Mouse (Mus musculus) liver (tissue): ENCODE measurements around the gene Krt7.

ENCODE experiments used
- DNase-seq: peaks from one replicate; pipeline ENCODE4 v3.0.0-alpha.2; 2020; ENCODE audit warnings: mixed read lengths

Krt7 gene

GRCm38 (mm10) chr15:101378646-101379045, 32.2 kb upstream of the Krt7 start:
- DNase-seq: no peak

GRCm38 (mm10) chr15:101381758-101382157, 29.1 kb upstream of the Krt7 start:
- DNase-seq: no peak

DNA sequence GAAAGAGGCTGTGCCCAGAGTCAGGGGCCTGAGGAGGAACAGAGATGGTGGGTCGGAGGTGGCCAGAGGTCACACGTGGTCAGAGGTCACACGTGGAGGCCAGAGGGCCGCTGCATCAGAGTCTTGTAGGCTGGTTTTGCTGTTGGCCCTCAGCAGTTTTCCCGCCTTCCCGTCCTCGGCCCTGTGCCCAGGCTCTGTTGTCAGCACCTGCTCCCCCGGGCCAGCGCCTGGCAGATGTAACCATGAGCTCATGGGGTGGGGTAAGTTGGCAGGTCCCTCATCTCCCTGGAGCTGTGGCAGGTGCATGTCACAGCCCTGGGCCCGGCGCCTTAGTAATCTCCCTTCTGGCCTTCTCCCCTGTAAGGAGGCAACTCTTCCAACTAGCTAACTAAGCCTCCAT, 28.0 kb upstream of the Krt7 start:
- no peak for DNase-seq

DNA sequence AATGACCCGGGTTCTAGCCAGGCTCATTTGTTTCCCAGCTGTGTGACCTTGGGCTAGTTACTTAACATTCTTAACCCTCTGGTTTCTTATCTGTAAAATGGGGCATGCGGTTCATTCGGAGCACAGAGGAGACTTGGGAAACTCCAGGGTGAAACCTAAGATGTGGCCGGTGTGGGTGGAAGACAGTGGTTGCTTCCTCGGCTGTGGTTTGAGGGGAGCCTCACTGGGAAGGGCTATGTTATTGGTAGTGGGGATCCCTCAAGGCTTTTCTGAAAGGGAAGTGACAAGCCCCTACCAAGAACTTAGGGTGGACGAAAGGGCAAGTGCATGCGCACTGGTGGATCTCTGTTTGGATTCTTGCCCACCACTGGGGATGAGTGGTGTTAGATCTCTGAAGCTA, 26.2 kb upstream of the Krt7 start:
- DNase-seq: no peak

DNA sequence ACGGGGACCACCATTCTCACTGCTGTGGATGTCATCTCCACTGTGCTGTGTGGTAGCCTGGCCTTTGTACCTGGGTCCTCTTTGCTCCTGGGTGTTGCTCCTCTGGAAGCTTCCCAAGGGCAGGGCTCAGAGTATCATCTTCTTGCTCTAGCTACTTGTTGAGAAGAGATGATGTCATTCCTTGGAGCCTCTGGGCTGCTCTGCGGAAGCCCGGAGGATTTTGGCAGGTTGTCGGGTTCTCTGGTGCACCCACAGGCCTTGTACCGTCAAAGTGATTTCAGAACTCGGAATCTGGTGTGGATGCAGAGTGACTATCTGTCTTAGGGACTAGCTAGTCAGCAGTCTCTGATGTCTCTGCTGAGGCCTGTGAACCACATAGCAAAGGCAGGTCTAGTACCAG, 25.8 kb upstream of the Krt7 start:
- no peak for DNase-seq

GRCm38 (mm10) chr15:101387176-101387575, 23.7 kb upstream of the Krt7 start:
- no peak for DNase-seq

DNA sequence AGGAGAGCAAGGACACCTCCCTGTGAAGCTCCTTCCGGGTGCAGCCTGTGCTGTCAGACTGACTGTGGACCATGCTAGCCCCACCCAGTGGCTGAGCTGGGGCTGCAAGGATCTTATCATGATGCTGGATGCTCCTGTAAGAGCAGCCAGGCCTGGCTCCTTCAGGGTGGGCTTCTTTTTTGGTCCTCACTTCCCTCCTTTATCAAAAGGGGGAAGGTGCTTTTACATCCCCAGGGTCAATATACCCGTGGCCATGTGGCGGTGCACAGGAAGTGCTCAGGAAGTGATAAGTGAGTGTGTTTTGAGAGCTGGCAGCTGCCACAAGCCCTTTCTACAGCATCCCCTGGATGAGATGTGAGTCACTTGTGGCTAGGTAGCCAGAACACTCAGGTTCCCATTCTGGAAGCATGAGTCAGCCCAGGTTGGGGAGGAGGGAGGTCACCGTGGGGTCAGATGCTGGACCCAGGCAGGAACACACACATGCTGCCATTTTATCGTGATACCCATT, 22.8 kb upstream of the Krt7 start:
- DNase-seq: peak; percentile 35

GRCm38 (mm10) chr15:101390203-101390602, 20.6 kb upstream of the Krt7 start:
- no peak for DNase-seq

DNA sequence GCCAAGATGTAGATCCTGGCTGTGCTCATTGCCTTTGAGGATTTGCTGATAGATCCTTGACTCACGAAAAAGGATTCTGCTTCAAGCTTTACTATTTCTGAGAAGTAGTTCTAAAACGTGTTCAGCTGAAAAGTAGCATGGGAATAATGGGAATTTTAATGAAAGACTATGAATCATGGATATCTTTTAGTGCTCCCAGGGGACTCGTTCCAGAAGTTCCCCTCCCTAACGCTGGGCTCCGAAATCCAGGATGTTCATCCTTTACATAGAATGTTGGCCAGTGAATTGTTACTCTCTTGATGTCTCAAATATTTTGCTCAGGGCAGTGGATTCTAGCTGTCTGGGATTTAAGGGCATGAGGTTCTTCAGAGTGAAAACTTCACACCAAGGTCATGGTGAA, 18.6 kb upstream of the Krt7 start:
- no peak for DNase-seq

DNA sequence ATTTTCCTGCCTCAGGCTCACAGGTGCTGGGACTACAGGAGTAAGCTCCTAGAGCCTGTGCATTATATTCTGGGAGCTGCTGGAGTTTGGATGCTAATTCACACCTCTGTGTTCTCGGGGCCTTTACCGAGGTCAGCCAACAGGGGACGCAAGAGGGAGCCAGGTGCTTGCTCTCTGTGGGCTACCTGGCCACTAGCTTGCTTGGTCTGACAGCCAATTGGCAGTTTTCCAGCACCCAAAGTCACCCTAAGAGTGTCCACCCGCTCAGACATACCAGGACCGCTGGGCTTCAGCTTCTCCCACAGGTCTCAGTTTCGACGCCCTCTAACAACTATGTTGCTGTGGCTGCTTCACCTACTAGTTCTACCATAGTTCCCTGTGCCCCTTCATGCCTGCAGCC, 15.9 kb upstream of the Krt7 start:
- no peak for DNase-seq

- no peak for DNase-seq
These were observed 14.4 kb upstream of the Krt7 start for GRCm38 (mm10) chr15:101396466-101396865.

GRCm38 (mm10) chr15:101396921-101397320, 13.9 kb upstream of the Krt7 start:
- DNase-seq: no peak

GRCm38 (mm10) chr15:101397683-101398082, 13.2 kb upstream of the Krt7 start:
- DNase-seq: no peak

DNA sequence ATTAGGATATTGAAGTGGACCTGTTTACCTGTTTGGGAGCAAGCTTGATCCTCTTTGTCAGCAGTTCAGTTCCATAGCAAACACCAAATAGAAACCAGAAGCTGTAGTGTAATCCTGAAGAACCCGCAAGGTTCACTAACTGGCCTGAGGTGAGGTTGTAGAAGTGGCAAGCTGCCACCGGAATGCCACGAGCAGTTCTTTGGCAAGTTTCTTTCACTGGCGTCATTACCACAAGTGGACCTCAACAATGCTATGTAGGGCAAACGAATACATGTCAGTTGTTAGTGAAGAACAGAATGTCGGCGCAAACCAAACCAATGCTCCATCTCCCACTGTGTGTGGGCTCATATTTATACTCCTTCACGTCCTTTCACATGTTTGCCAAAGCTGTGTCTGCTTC, 12.6 kb upstream of the Krt7 start:
- DNase-seq: no peak

GRCm38 (mm10) chr15:101412188-101412587, 1.3 kb downstream of the Krt7 start:
- DNase-seq: no peak

DNA sequence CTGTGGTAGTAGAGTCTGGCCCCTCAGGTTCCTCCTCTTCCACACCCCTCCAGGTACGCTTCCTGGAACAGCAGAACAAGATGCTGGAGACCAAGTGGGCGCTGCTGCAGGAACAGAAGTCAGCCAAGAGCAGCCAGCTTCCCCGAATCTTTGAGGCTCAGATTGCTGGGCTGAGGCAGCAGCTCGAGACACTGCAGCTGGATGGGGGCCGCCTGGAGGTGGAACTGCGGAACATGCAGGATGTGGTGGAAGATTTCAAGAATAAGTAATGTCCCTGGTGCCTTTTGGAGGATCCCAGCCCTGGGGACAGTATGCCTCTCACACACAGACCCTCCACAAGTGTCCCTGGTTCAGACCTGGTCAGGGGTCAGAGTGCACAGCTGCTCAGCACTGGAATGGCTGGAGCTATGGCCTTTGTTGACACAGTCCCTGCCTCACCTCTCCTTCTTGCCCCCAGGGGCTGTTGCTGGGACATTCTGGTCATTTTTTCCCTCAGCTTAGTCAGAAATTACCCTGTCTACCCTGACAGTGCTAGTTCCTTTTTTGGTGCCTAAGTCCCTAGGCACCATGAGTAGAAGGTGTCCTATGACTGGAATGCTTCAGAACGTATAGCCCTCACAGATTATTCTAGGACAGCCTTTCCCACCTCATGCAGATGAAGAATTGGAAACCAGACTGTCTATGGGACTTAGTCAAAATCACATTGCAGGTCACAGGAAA, 3.2 kb downstream of the Krt7 start:
- no peak for DNase-seq

DNA sequence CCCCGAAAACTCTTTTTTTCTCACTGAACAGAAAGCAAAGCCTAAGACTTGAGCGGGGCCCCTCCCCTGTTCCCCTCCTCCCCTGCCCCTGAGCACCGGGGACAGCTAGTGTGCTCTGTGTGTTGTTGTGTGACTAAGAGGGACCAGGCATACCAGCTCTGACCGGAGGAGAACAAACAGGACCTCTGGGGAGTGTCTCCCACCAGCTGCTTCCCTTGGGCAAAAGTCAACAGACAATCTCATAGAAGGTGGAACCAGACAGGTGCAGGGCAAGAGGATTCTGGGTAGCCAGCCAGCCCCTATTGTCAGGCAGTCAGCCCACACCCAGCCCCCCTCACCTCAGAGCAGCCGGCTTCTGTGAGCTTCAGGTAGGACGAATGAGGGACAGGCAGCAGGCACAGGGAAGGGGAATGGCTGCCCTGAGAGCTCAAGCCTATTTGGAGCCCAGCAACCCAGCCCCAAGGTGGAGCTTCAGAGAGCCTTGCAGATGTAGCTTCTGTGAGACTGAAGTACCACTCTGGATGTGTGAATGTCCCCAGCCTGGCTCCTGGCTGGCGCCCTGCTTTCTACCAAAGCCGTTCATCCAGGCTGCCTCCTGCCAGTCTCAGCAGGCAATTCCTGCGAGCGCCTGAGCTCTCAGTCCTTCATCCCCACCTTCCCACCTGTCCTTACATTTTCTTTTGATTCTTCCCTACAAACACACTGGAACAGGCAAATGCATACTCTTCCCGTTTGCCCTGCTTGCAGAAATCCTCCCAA, 4.1 kb downstream of the Krt7 start:
- DNase-seq: no peak

GRCm38 (mm10) chr15:101418950-101419349, 8.1 kb downstream of the Krt7 start:
- DNase-seq: no peak

- DNase-seq: no peak
These were observed 10.1 kb downstream of the Krt7 start for GRCm38 (mm10) chr15:101420903-101421302.

DNA sequence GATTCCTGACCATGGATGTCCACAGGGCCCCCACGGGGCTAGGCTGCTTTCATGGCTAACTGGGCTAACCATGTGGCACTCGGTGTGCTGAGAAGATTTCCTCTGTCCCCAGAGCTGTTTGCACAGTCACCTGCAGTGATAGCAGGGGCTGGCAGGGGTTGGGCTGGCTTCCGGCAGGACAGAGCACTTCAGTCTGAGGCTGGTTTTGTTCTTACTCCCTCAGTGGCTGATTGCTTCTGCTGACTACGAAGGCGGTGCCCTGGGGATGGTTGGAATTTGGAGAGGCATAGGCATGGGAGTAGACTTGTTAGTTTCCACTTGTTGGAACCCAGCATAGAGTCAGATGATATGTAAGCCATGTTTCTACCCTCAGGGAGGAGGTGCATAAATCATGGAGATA, 14.1 kb downstream of the Krt7 start:
- no peak for DNase-seq

- DNase-seq: no peak
These were observed 25.8 kb downstream of the Krt7 start for GRCm38 (mm10) chr15:101436611-101437010.

GRCm38 (mm10) chr15:101438555-101438954, 27.7 kb downstream of the Krt7 start, which contains the start of gene Krt87:
Gene Krt87 (minus strand): TSS chr15:101438804.
- no peak for DNase-seq

DNA sequence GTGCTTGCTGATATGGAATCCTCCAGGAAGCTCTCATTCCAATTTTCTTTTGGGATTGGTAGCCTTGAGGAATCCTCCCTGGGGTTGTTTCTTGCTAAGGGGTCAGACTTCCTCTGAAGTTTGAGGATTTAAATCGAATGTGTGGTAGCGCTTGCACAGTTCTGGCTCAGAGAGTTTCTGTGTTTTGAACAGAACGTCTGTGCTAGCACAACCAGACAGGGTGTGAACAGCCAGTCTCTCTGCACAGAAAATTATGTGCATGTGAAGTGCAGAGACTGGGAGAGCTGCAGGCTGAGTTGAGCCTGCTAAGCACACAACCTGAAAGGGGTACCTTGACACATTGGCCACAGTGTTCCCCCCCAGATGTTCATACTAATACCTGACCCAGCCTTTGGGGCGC, 30.0 kb downstream of the Krt7 start:
- no peak for DNase-seq

DNA sequence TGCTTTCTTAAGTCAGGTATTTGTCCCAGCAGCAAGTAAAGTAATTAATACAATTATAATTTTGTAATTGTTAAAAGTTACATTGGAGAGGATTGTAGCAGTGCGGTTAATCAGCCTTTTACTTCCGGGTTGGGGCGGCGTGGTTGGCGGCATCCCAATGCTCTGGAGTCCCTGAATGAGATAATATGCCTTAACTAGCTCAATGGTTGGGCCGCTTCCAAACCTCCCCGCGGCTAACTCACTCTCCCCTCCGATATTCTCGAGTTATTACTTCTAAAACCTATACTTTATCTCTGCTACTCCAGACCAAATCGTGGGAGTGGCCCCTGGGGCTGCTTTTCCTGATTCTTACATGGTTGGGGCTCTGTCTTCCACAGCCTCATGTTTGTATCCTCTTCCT, 35.7 kb downstream of the Krt7 start:
- no peak for DNase-seq
